Mouse (Mus musculus) cerebellum, adult 2 months (tissue): Measurements from ENCODE around the gene Gm13696.
"Not testable (repeated sequence)": the region's sequence is repeated elsewhere in the genome, so short reads cannot be mapped to it uniquely, and the experiment has no call there.

Experiments used
- CTCF ChIP-seq: fragments of 200-500 bp; IDR thresholded peaks from 2 replicates; pipeline ENCODE4 v1.5.1; 2011; ENCODE audit warnings: low read depth, mild to moderate bottlenecking, control low read depth, low read length, moderate library complexity, borderline replicate concordance; ENCODE audit not compliant: insufficient read depth
- POLR2A ChIP-seq: fragments of 200-500 bp; IDR thresholded peaks from 2 replicates; pipeline ENCODE4 v1.6.1; 2011; ENCODE audit warnings: low read length, control low read depth, borderline replicate concordance; ENCODE audit not compliant: insufficient read depth

- TF ChIP-seq POLR2A, CTCF: not testable (repeated sequence)
Measured at GRCm38 (mm10) chr2:83990253-83990652, 17.3 kb downstream of the Gm13696 start, which contains the start of gene Gm13691.
